Mouse (Mus musculus) Muller cell, postnatal 12 days (primary cell): Measurements from ENCODE around the gene Sim2.

Experiments used
- DNase-seq: peaks from one replicate; pipeline ENCODE4 v3.0.0-alpha.2; 2015; ENCODE audit errors: inconsistent ontology term

Sim2 gene

GRCm38 (mm10) chr16:94078318-94079074 lies 6.2 kb upstream of the Sim2 start:
- DNase-seq, result no peak

- no peak for DNase-seq
These were observed 5.5 kb upstream of the Sim2 start for GRCm38 (mm10) chr16:94079075-94079855.

GRCm38 (mm10) chr16:94079856-94080555 lies 4.7 kb upstream of the Sim2 start:
- DNase-seq, result no peak

GRCm38 (mm10) chr16:94081596-94081995 lies 3.1 kb upstream of the Sim2 start:
- DNase-seq, result no peak

- no peak for DNase-seq
These were observed 2.6 kb upstream of the Sim2 start for GRCm38 (mm10) chr16:94081996-94082708.

GRCm38 (mm10) chr16:94082960-94083847 lies 1.5 kb upstream of the Sim2 start:
- DNase-seq, result no peak

- no peak for DNase-seq
These were observed 744 bp upstream of the Sim2 start for GRCm38 (mm10) chr16:94083848-94084525.

GRCm38 (mm10) chr16:94085603-94086285 lies 1.0 kb downstream of the Sim2 start:
- DNase-seq, result no peak

GRCm38 (mm10) chr16:94086701-94087569 lies 2.2 kb downstream of the Sim2 start:
- DNase-seq, result no peak

GRCm38 (mm10) chr16:94087570-94088225 lies 3.0 kb downstream of the Sim2 start:
- DNase-seq, result no peak

- DNase-seq, result no peak
These were observed 3.6 kb downstream of the Sim2 start for GRCm38 (mm10) chr16:94088226-94088748.

- no peak for DNase-seq
These were observed 4.3 kb downstream of the Sim2 start for GRCm38 (mm10) chr16:94088819-94089692.

GRCm38 (mm10) chr16:94092511-94093150 lies 7.9 kb downstream of the Sim2 start:
- DNase-seq, result no peak

GRCm38 (mm10) chr16:94093151-94093863 lies 8.6 kb downstream of the Sim2 start:
- no peak for DNase-seq

- no peak for DNase-seq
These were observed 9.7 kb downstream of the Sim2 start for GRCm38 (mm10) chr16:94094251-94095108.
